Mouse (Mus musculus): ENCODE measurements around the gene Mnt.

Gene Mnt

GRCm38 (mm10) chr11:74831606-74832451 lies 1.1 kb downstream of the Mnt start:
- DNase-seq (ENCODE audit: low spot score) = peak; percentile 99

GRCm38 (mm10) chr11:74832503-74833143 lies 1.9 kb downstream of the Mnt start:
- peak; percentile 71 for DNase-seq (ENCODE audit: low spot score)

GRCm38 (mm10) chr11:74833536-74834358 lies 3.0 kb downstream of the Mnt start:
- no peak for DNase-seq (ENCODE audit: low spot score)

GRCm38 (mm10) chr11:74834359-74834638 lies 3.6 kb downstream of the Mnt start:
- DNase-seq (ENCODE audit: low spot score) = no peak

GRCm38 (mm10) chr11:74834650-74835277 lies 4.0 kb downstream of the Mnt start:
- DNase-seq (ENCODE audit: low spot score) = no peak

GRCm38 (mm10) chr11:74835593-74836224 lies 5.0 kb downstream of the Mnt start:
- no peak for DNase-seq (ENCODE audit: low spot score)

GRCm38 (mm10) chr11:74836225-74837055 lies 5.7 kb downstream of the Mnt start:
- no peak for DNase-seq (ENCODE audit: low spot score)

- no peak for DNase-seq (ENCODE audit: low spot score)
Observed at GRCm38 (mm10) chr11:74837056-74837693, 6.5 kb downstream of the Mnt start.

GRCm38 (mm10) chr11:74837694-74838431 lies 7.1 kb downstream of the Mnt start:
- DNase-seq (ENCODE audit: low spot score) = peak; percentile 90

GRCm38 (mm10) chr11:74838441-74838840 lies 7.7 kb downstream of the Mnt start:
- peak; percentile 89 for DNase-seq (ENCODE audit: low spot score)

- no peak for DNase-seq (ENCODE audit: low spot score)
Observed at GRCm38 (mm10) chr11:74838971-74839370, 8.3 kb downstream of the Mnt start.

GRCm38 (mm10) chr11:74839860-74840715 lies 9.4 kb downstream of the Mnt start:
- DNase-seq (ENCODE audit: low spot score) = no peak

- DNase-seq (ENCODE audit: low spot score) = no peak
Observed at GRCm38 (mm10) chr11:74840739-74841138, 10.0 kb downstream of the Mnt start.

- no peak for DNase-seq (ENCODE audit: low spot score)
Observed at GRCm38 (mm10) chr11:74841366-74841765, 10.6 kb downstream of the Mnt start.

GRCm38 (mm10) chr11:74842045-74842444 lies 11.3 kb downstream of the Mnt start:
- no peak for DNase-seq (ENCODE audit: low spot score)

GRCm38 (mm10) chr11:74842656-74843434 lies 12.1 kb downstream of the Mnt start:
- DNase-seq (ENCODE audit: low spot score) = no peak

GRCm38 (mm10) chr11:74843435-74843714 lies 12.7 kb downstream of the Mnt start:
- DNase-seq (ENCODE audit: low spot score) = no peak

GRCm38 (mm10) chr11:74843761-74844160 lies 13.0 kb downstream of the Mnt start:
- no peak for DNase-seq (ENCODE audit: low spot score)

Measured in ovary, adult 18-20 months (tissue).